Mouse (Mus musculus) CD4-positive helper T cell, adult 2 months (primary cell): Measurements from ENCODE around the gene Fam196b.

Experiments
- DNase-seq: peaks from one replicate; pipeline ENCODE4 v3.0.0-alpha.2; 2012; ENCODE audit warnings: low read depth, missing footprints, low spot score

Gene Fam196b

DNA sequence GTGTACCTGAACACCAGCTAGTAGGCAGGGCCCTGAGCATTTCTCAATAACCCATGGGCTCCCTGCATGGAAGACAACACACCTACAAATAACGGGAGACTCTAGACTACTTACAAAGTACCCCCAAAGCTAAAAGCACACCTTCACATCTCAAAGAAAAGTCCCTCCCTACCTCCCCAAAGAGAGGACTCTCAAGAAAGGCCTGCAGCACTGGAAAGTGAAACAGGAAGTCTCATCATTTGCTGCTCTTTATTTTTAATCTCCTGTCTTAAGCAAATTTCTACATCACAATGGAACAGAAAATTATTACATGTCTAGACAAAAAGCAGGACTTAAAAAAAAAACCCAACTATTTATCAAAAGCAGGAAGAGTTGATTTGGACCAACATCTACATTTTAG, 90.7 kb downstream of the Fam196b start:
- DNase-seq, result peak; percentile 15

DNA sequence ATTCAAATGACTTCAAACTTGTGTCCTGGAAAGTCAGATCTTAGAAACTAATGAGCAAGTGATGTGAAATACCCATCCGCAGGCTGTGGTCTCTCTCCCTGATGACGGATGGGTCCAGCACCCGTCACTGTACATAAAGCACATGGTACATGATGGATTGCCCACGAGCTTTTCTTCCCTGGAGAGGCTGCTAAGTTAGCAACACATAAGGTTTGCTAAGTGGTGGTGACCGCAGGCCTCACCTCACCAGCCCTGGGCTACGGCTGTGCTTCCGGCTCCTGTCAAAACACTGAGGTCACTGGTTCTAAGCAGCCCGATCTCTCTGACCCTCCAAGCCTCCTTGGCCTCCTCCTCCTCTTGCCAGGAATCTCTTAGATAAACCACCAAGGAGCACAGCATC, 91.7 kb downstream of the Fam196b start:
- DNase-seq, result no peak

DNA sequence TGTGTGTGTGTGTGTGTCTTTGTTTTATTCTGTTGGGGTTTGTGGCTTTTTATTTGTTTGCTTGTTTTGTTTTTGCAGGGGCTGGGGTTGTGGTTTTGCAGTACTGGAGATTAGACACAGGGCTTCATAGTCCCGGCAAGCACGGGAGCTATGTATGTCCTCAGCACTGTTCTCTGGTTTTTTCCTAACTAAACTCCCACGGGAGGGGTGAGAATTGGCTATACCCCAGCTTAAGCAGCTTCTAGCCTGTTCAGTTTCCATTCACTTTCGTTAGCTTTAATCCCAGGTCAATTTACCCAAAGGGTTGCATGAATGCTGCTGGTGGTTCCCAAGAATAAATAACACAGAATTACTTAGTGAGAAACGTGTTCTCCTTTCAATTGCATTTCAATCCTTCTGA, 92.2 kb downstream of the Fam196b start:
- no peak for DNase-seq

DNA sequence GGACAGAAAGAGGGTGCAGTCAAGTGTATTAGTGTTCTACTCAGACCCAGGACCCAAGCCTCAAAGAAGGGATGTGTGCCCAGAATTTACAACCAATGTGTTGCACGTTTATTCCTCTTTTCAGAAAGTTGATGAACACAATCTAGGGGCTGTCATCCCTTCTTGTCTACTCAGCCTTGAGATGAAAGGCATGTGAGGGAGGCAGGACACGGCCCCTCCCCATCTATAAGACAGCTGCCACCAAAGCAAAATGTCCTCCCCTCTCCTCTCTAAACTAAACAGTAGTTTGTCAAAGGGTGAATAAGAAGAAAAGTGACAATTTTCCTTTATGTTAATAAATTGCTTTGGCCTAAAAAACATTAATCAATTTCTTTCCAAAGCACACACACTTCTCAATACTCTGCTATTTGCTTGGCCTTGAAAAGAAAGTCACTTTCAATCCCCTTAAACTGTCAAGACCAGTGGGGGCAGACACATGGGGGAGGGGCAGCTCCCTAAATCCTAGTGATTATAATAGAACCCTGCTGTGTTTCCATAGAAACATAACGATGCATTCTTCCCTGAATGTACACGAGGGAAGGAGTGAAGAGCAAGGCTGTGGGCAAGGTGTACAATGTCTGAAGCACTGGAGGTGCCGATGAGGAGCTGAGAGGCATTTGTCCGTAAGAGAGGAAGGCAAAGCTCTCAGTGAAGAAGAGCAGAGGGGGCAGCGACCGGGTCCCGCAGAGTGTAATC, 101.4 kb downstream of the Fam196b start:
- DNase-seq, result no peak

DNA sequence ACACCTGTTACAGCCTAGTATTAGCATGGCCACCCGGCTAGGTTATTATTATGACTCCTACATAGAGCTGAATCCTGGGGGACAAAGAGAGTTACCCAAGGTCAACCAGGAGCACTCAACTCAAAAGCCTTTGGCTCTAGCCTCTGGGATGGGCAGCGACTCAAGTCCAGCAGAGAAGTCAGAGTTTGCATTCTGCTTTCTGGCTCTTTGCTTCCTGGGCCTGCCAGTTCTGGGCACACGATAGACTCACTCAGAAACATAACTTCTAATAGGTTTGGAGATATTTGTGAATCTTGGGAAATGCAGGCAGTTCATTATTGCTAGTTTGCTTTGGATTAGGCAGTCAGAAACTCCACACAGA, 102.0 kb downstream of the Fam196b start:
- no peak for DNase-seq

DNA sequence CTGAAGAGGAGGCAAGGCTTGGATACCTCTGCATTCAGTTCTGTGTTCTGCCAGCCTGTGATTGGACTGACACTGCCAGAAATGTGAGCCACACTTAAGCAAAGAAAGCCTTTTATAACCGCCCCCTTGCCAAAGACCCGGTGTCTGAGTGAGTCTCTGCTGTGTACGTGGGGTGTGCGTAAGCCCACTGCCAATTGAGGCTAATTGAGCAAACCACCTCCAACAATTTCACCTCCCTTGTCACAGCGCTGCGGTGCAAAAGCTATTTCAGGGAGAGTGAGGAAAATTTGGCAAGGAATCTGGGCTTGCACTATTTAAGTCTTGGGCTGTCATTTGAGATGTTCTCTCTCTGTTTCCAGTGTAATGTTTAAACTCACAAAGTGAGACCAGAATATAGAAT, 106.4 kb downstream of the Fam196b start:
- DNase-seq, result no peak

DNA sequence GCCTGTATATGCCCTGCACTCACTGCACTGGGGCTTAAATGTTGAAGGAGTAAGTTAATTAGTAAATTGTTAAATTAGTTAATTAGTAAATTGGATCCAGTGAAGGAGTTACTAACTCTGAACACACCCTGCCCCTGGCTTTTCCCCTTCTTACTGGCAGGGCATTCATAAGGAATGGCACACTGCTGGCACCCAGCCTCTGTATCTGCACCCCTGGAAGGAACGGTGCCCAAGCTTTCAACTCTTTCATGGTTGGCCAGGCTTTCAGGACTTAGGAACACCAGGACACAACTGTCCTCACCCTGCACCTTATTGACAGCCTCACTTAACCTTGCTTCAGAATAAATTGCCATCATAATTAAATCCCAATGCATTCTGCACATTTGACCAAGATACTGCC, 109.9 kb downstream of the Fam196b start:
- DNase-seq, result no peak

DNA sequence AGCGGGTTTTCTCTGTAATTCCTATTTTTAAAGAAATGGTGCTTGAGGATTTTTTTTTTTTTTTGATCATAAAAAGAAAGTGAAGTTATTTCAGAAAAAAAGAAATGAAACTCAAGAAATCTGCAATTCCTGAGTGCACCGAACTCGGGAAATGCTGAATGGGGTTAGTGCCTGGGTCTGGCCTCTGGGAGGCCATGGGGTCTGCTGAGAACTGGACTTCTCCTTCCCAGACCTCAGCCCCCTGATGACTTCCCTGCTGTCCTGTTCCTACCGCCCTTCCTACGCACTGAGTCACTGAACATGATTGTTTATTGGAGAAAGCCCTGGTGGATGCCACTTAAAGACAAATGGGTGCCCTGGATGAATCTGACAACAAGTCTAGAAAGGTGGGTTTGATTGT, 112.6 kb downstream of the Fam196b start:
- DNase-seq, result no peak

DNA sequence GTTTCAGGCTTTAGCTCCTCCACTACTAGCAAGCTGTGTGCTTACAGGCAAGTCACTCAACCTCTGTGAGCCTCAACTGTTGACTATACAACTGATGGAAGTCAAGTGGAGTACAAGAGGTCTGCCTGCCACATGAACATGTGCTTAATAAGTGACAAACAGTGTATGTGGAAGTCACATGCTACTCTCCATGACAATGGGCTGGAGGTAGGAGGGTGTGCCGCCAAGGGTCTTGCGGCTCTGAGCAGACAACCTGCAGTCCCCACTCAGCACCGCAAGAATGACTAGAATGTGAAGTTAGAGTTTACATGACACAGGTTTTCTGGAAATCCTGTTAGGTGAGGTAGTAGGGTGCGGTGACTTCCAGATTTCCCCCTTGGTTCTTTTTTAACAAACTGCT, 116.3 kb downstream of the Fam196b start:
- DNase-seq, result no peak

DNA sequence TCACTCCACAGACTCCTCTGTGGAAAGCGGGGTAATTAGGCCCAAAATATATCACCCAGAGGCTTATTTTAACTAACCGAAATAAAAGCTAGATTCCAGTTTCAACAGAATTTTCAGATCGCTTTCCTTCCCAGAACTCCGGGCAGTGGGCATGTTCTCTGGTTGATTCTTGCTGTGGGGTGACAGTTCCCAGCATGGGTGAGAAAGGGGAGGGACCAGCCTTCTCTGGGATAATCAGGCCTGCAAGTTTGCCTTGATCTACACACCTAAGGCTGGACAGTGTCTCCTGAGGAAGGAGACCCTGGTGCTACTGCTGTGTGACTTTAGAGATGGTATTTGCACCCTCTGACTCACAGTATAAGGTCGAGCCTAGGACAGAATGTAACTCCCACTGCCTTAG, 116.7 kb downstream of the Fam196b start:
- no peak for DNase-seq

DNA sequence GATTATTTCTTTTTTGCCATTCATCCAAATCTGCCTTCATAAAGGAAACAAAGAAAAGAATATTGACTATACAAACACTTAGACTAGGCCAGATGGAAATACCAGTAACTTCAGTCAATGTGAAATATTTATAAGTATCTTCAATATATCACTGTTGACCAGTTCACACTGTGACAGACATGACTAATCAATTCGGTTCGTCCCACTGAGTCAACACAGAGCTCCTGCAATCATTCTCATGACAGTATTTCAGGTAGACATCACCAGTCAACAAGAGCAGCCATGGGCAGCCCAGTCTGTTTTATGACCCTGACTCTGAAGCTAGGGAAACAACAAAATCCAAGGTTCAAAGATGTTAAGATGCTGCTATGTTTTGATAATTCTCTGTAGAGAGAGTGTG, 117.4 kb downstream of the Fam196b start:
- no peak for DNase-seq

DNA sequence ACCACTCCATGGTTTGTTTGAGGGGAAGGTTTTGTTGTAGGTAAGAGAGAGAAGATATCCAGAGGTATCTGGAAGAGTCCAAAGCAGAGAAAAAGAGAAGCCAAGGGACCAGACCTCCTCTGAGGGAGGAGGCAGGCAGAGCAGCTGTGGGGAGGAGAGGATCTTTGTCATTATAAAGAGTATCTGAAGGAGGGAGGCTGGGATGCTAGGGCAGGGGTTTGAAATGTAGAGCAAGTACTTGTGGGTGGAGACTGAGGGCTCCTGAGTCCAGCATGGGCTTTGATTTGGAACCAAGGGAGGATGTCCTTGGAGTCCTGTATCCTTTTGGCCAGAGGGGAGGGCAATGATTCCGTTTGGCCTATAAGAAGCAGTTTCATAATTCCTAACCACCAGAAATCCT, 122.8 kb downstream of the Fam196b start:
- DNase-seq, result no peak

DNA sequence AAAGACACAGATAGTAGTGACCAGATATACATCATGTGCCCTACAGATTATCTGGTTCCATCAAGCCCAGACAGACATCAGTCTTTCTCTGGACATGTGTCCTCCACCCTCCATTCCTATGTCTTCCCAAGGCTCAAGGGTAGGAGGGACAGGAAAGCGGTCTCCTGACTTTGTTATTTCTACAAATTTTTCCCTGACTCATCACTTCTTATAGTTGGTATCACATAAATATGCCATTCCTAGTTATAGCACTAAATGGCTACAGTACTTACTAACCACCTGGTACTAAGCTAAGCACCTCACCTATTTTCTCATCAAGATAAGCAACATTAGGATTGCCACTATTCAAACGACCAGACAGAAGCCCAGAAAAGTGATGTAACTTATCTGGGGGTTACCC, 123.8 kb downstream of the Fam196b start:
- DNase-seq, result no peak

DNA sequence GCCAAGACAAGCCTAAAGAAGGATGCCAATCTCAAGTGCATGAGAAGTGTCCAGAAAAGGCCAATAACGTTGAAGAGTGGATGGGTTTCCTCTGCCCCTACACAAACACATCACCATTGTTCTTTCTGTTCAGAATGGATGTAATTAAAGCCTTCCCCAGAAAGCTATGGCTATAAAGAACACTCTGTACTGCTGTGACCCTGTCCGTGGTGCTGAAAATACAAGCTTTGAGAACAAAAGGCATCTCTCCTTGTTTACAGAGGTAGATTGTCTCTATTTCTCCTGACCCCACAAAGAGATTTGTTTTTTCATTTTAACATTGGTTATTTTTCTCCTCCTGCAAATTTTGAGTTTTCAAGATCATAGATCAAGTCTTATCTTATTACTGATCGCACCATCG, 133.3 kb downstream of the Fam196b start:
- peak; percentile 28 for DNase-seq

DNA sequence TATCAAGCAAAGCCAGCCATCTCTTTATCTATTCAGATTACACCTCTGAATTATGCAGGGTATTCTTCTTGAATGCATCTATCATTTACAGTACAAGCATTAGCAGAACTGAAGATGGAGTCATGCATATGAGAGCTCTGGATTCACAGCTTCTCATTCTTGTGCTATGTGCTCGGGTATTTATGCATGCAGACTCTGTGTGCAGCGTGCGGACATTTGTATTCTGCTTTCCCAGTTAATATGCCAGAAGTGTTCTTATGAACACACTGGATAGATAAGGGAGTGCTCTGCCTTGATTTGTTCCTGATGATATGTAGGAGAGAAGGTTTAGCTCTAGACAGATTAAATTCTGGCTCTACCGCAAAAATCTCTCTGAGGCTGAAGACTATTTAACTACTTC, 135.3 kb downstream of the Fam196b start:
- DNase-seq, result no peak

DNA sequence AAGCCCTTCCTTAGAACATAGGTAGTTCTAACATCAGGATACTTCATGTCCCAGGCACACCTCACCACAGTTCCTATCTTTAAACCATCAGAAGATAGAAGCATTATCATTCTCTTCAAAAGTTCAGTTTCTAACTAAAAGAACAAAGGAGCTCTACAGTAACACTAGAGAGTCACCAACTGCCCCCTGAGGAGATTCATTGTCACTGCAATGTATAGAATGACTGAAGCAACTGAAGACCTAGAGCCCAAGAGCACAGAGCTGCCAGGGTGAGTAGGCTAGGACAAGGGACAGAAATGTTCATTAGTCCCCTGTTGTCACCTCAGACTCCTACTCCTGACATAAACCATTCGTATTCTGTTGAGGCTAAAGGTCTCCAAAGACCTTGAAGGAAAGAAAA, 152.4 kb downstream of the Fam196b start:
- no peak for DNase-seq

DNA sequence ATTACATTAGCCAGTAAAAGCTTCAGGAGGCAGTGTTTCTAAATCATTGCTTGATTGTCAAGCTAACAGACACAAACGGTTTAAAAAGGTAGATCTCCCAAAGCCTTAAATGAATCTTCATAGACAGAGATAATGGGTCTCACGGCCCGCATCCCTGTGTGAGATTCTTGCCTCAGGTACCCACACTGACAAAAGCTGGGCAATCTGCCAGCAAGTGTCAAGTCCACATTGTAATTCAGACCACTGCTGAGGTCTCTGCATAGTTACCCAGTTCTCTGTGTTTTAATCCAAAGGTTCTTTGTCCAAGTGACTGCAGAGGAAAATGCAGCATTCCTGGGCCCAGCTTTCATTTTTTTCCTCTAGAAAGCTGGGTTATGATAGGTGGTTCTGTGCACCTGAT, 153.9 kb downstream of the Fam196b start:
- DNase-seq, result no peak

DNA sequence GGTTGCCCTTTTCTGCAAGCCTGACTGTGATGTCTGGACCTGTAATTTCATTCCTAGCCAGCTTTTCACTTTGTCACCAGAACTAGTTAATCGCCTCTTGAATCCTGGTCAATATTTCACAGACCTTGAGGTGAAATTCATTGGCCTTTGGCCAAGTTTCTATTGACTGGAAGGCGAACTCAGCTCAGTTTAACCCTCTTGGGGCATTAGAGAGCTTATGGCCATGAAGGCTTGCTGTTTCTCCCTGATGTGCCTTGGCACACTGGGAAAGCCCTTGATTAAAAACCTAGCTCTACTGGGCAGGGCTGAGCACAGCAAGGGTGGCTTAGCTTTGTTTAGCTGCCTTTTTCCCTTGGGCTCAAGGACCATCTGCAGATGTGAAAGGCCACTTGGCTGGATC, 155.2 kb downstream of the Fam196b start:
- DNase-seq, result no peak
